Mouse (Mus musculus) spleen, adult 2 months (tissue): ENCODE measurements at regions not wholly inside any gene's neighbourhood (a gene's known extent, or its start where the extent isn't known, plus 50 kb on each side); places are given as distances from the start of the nearest gene placed in this dataset.

Source experiments
- DNase-seq, 2 experiments: peaks; one replicate each; pipeline versions ENCODE4 v3.0.0 to v3.0.0-alpha.2; 2012 to 2021; ENCODE audit warnings: low spot score in 2 of 2, low read depth in 1 of 2
- H3K27ac ChIP-seq: fragments of 200-500 bp; 2 replicates; pipeline ENCODE4 v1.5.1; 2012; ENCODE audit warnings: low read length, inconsistent platforms; ENCODE audit not compliant: insufficient read depth
- H3K27me3 ChIP-seq: fragments of 200-500 bp; 2 replicates; pipeline ENCODE4 v1.6.1; 2012; ENCODE audit warnings: mild to moderate bottlenecking, moderate library complexity, low read length, inconsistent platforms; ENCODE audit not compliant: control insufficient read depth, insufficient read depth
- H3K36me3 ChIP-seq: fragments of 200-500 bp; 2 replicates; pipeline ENCODE4 v1.6.1; 2012; ENCODE audit warnings: mild to moderate bottlenecking, low read length, inconsistent platforms; ENCODE audit not compliant: control insufficient read depth, insufficient read depth
- H3K4me1 ChIP-seq: fragments of 200-500 bp; 2 replicates; pipeline ENCODE4 v1.6.1; 2011; ENCODE audit warnings: inconsistent platforms; ENCODE audit not compliant: control insufficient read depth, insufficient read depth, insufficient read length
- H3K4me3 ChIP-seq: fragments of 200-500 bp; 2 replicates; pipeline ENCODE4 v1.5.1; 2011; ENCODE audit warnings: mild to moderate bottlenecking, inconsistent platforms; ENCODE audit not compliant: insufficient read depth, insufficient read length; ENCODE audit errors: extremely low read depth
- CTCF ChIP-seq: fragments of 200-500 bp; IDR thresholded peaks from 2 replicates; pipeline ENCODE4 v1.5.1; 2011; ENCODE audit warnings: mild to moderate bottlenecking, inconsistent platforms; ENCODE audit not compliant: insufficient read depth, insufficient read length, insufficient replicate concordance; ENCODE audit errors: extremely low read depth
- POLR2A ChIP-seq: fragments of 200-500 bp; IDR thresholded peaks from 2 replicates; pipeline ENCODE4 v1.6.1; 2011; ENCODE audit warnings: low read depth, low read length, inconsistent platforms
- WGBS: fragments of 180-500 bp; shearing (Covaris S2); methylation state at CpG from one replicate; pipeline ENCODE4 v1.1.7; 2018; 5-methylcytosine and 5-hydroxymethylcytosine counted together

- no peak overlapping the region for H3K4me3 ChIP-seq
- TF ChIP-seq POLR2A (no peak), CTCF (no peak)
- no peaks in the 10 kb centered on the region for H3K4me1 ChIP-seq
- no peaks in the 10 kb centered on the region for H3K36me3 ChIP-seq
- H3K27me3 ChIP-seq, result no peaks in the 10 kb centered on the region
- no peak for DNase-seq
- no peak overlapping the region for H3K27ac ChIP-seq
- WGBS, result 84% methylated on average over 2 of the region's 2 CpGs
Observed at GRCm38 (mm10) chr8:90740302-90740962, 76.8 kb downstream of the Gm19935 start.

- no peak for TF ChIP-seq CTCF
- no peak for TF ChIP-seq POLR2A
- H3K27ac ChIP-seq, result no peak overlapping the region
- no peaks in the 10 kb centered on the region for H3K4me1 ChIP-seq
- no peak overlapping the region for H3K4me3 ChIP-seq
- no peaks in the 10 kb centered on the region for H3K36me3 ChIP-seq
- 78% methylated on average over 1 of the region's 1 CpGs for WGBS
- no peaks in the 10 kb centered on the region for H3K27me3 ChIP-seq
- DNase-seq, result no peak
Observed at GRCm38 (mm10) chr8:90728011-90728410, 89.2 kb downstream of the Gm19935 start.

GRCm38 (mm10) chr8:90725188-90725587 is 92.0 kb downstream of the Gm19935 start:
- no peak overlapping the region for H3K27ac ChIP-seq
- no peak for TF ChIP-seq CTCF
- no peak for TF ChIP-seq POLR2A
- no peaks in the 10 kb centered on the region for H3K27me3 ChIP-seq
- no peak overlapping the region for H3K4me3 ChIP-seq
- no peak for DNase-seq
- no peaks in the 10 kb centered on the region for H3K36me3 ChIP-seq
- 90% methylated on average over 5 of the region's 5 CpGs for WGBS
- H3K4me1 ChIP-seq, result no peaks in the 10 kb centered on the region

- DNase-seq, result no peak
- H3K27me3 ChIP-seq, result no peaks in the 10 kb centered on the region
- TF ChIP-seq POLR2A, result no peak
- no peak for TF ChIP-seq CTCF
- H3K4me1 ChIP-seq, result no peaks in the 10 kb centered on the region
- no peak overlapping the region for H3K4me3 ChIP-seq
- WGBS, result 72% methylated on average over 3 of the region's 3 CpGs
- no peaks in the 10 kb centered on the region for H3K36me3 ChIP-seq
- no peak overlapping the region for H3K27ac ChIP-seq
Observed at GRCm38 (mm10) chr8:90716436-90716835, 100.8 kb downstream of the Gm19935 start.

- DNase-seq, result no peak
- no peaks in the 10 kb centered on the region for H3K4me1 ChIP-seq
- H3K4me3 ChIP-seq, result no peak overlapping the region
- no peak overlapping the region for H3K27ac ChIP-seq
- no peaks in the 10 kb centered on the region for H3K36me3 ChIP-seq
- H3K27me3 ChIP-seq, result no peaks in the 10 kb centered on the region
- peak; percentile 11; the same call in 1 of the 2 replicates for TF ChIP-seq CTCF
- no peak for TF ChIP-seq POLR2A
- WGBS, result 25% methylated on average over 5 of the region's 5 CpGs
Observed at GRCm38 (mm10) chr8:90708524-90708923, 108.7 kb downstream of the Gm19935 start.

GRCm38 (mm10) chr8:90692516-90692915 is 124.7 kb downstream of the Gm19935 start:
- no peak for DNase-seq
- Histone ChIP-seq H3K36me3 (no peaks in the 10 kb centered on the region), H3K27me3 (no peaks in the 10 kb centered on the region), H3K4me1 (no peaks in the 10 kb centered on the region), H3K4me3 (no peak overlapping the region), H3K27ac (no peak overlapping the region)
- TF ChIP-seq CTCF (no peak), POLR2A (no peak)
- WGBS, result 84% methylated on average over 3 of the region's 3 CpGs

- TF ChIP-seq CTCF (no peak), POLR2A (no peak)
Observed at GRCm38 (mm10) chr8:90685076-90685475, 132.1 kb downstream of the Gm19935 start.

GRCm38 (mm10) chr8:90670471-90671057 is 146.6 kb downstream of the Gm19935 start:
- 8% methylated on average over 14 of the region's 14 CpGs for WGBS
- TF ChIP-seq POLR2A, result no peak

More at GRCm38 (mm10) chr8:90685076-90685475, 132.1 kb downstream of the Gm19935 start:
- Histone ChIP-seq H3K4me1 (no peaks in the 10 kb centered on the region), H3K4me3 (no peak overlapping the region), H3K27ac (no peak overlapping the region), H3K27me3 (no peaks in the 10 kb centered on the region), H3K36me3 (no peaks in the 10 kb centered on the region)
- 88% methylated on average over 2 of the region's 2 CpGs for WGBS
- DNase-seq, result no peak

More at GRCm38 (mm10) chr8:90670471-90671057, 146.6 kb downstream of the Gm19935 start:
- no peak overlapping the region for H3K27ac ChIP-seq
- H3K27me3 ChIP-seq, result no peaks in the 10 kb centered on the region
- H3K4me3 ChIP-seq, result no peak overlapping the region
- H3K4me1 ChIP-seq, result no peaks in the 10 kb centered on the region
- DNase-seq, result no peak
- H3K36me3 ChIP-seq, result no peaks in the 10 kb centered on the region
